9 mouse cellular contexts compared by ENCODE assay signal in the genomic region with DNA sequence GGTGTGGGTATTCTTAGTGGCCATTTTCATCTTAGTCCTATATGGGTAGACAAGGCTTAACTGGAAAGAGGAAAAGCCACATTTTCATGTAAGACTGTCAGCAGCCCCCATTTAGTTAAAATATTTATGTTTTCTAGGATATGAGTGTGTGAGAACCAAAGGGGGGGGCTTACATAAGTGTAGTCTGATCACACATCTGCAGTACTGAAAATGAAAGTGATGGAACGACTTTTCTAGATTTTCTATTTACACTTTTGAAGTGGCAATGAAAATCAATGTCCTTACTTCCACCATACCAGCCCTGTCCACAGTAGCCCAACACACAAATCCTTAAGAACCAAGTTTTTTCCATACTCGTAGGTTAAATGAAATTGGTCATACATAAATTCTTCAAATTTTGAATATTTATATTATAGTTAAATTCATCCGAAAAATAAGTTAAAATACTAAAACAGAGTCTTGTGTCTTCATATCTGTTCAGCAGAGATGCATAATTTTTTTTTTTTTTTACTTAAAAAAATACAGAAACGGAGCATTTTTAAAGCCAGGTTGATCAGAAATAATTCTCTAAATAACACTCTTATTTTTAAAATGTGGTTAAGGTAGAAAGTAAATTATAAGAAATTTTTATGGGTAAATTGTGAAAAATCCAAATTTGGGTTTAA. TPM values are rescaled to one million over a fixed set of nuclear protein-coding genes. Genes with fewer than 3 reads are reported as not detected.
DNase-seq lines count a peak whose midpoint lies in the region; ATAC-seq lines count a peak whose summit lies in the region.
"Had no signal": no experiment of that assay in that cellular context is flagged by ENCODE, and none has a peak within 500 bp of the region (broad histone marks: within the 10 kb centered on the region; RNA-seq: fewer than 3 reads in every experiment).

No protein-coding gene starts in this region.

- peak overlapping the region; percentile 72 for H3K4me3 ChIP-seq in hindbrain, embryonic 10.5 days
- H3K4me3 ChIP-seq in hindbrain, embryonic 16.5 days (ENCODE audit: low read length), result no peak overlapping the region
- H3K4me3 ChIP-seq in liver, embryonic 15.5 days (replicated peaks), result peak overlapping the region; percentile 24

- no peak for ATAC-seq in hindbrain, embryonic 16.5 days
- no peak for ATAC-seq in liver, embryonic 15.5 days (ENCODE audit: insufficient read depth)

- H3K4me1 ChIP-seq in hindbrain, embryonic 10.5 days (replicated peaks), result peaks cover 81% of the 10 kb centered on the region
- peaks cover 25% of the 10 kb centered on the region for H3K4me1 ChIP-seq in hindbrain, embryonic 16.5 days (ENCODE audit: control insufficient read depth, insufficient read depth, low read depth, low read length)
- peaks cover 48% of the 10 kb centered on the region for H3K4me1 ChIP-seq in liver, embryonic 15.5 days (replicated peaks)

- no peak overlapping the region for H3K9ac ChIP-seq in hindbrain, embryonic 16.5 days (ENCODE audit: low read depth, low read length)
- H3K9ac ChIP-seq in liver, embryonic 15.5 days, result no peak overlapping the region

- intact Hi-C loops in left cerebral cortex, postnatal 14 days (cut with DNase I), result no loop called here

- H3K27me3 ChIP-seq in hindbrain, embryonic 10.5 days (ENCODE audit: insufficient read depth, poor library complexity, severe bottlenecking), result no peaks in the 10 kb centered on the region
- H3K27me3 ChIP-seq in hindbrain, embryonic 16.5 days (replicated peaks; ENCODE audit: control insufficient read depth, insufficient read depth, low read length), result no peaks in the 10 kb centered on the region
- H3K27me3 ChIP-seq in liver, embryonic 15.5 days, result no peaks in the 10 kb centered on the region

- no peak overlapping the region for H3K27ac ChIP-seq in hindbrain, embryonic 10.5 days
- H3K27ac ChIP-seq in hindbrain, embryonic 16.5 days (ENCODE audit: low read depth, low read length), result no peak overlapping the region
- peak overlapping the region; percentile 4; the same call in 1 of the 2 replicates for H3K27ac ChIP-seq in liver, embryonic 15.5 days (replicated peaks)

- no peaks in the 10 kb centered on the region for H3K9me3 ChIP-seq in hindbrain, embryonic 10.5 days
- H3K9me3 ChIP-seq in hindbrain, embryonic 16.5 days (ENCODE audit: control insufficient read depth, low read length), result no peaks in the 10 kb centered on the region
- no peaks in the 10 kb centered on the region for H3K9me3 ChIP-seq in liver, embryonic 15.5 days (replicated peaks)

- DNase-seq in hindbrain, embryonic 10.5 days (ENCODE audit: low spot score), result no peak
- DNase-seq in 416B (ENCODE audit: low read depth), result peak; percentile 58
- DNase-seq in NIH3T3 (ENCODE audit: low read depth), result peak; percentile 58
- DNase-seq in left cerebral cortex, postnatal 14 days (ENCODE audit: low spot score in 2 of 2), result no peak
- DNase-seq in left cerebral cortex, adult 18-20 months (ENCODE audit: low spot score in 2 of 2), result no peak
- DNase-seq in left cerebral cortex, adult 9 months (ENCODE audit: low spot score in 2 of 2), result no peak
- DNase-seq: kidney, adult 18-20 months had no signal

- H3K36me3 ChIP-seq in hindbrain, embryonic 10.5 days, result peaks cover 21% of the 10 kb centered on the region
- H3K36me3 ChIP-seq in hindbrain, embryonic 16.5 days (ENCODE audit: control insufficient read depth, insufficient read depth, low read length), result no peaks in the 10 kb centered on the region
- peaks cover 20% of the 10 kb centered on the region for H3K36me3 ChIP-seq in liver, embryonic 15.5 days (replicated peaks)

- 71% methylated on average over 4 of the region's 4 CpGs for WGBS in hindbrain, embryonic 10.5 days
- 69% methylated on average over 4 of the region's 4 CpGs for WGBS in hindbrain, embryonic 16.5 days
- WGBS in liver, embryonic 15.5 days (ENCODE audit: insufficient replicate concordance), result 50% methylated on average over 4 of the region's 4 CpGs

- no peak overlapping the region for H3K4me2 ChIP-seq in hindbrain, embryonic 16.5 days (ENCODE audit: low read length)
- H3K4me2 ChIP-seq in liver, embryonic 15.5 days, result peak overlapping the region; percentile 45

RNA-seq across cellular contexts. Expression of a gene that starts 5.6 kb away (rescaled TPM):
- 17.2 and 17.7 TPM in 2 replicates for polyA plus RNA-seq in hindbrain, embryonic 10.5 days (2016; fragmentation: Nextera tagmentation; extraction: Ambion mirVana)
- 12.6 and 15.1 TPM in 2 replicates for polyA plus RNA-seq in hindbrain, embryonic 16.5 days (2015; fragmentation: Nextera tagmentation; extraction: Ambion mirVana)
- 13.3 and 14.1 TPM in 2 replicates for polyA plus RNA-seq in liver, embryonic 15.5 days (2015; fragmentation: Nextera tagmentation; extraction: Ambion mirVana)
- total RNA-seq in left cerebral cortex, postnatal 14 days (2021), result 10 to 100 TPM; 45.1 to 49.4 TPM
- total RNA-seq in left cerebral cortex, adult 18-20 months (2021), result 10 to 100 TPM; 38.2 to 40.5 TPM

RNA-seq across cellular contexts. Expression of a gene that starts 27.4 kb away (rescaled TPM):
- polyA plus RNA-seq in hindbrain, embryonic 10.5 days (2016; fragmentation: Nextera tagmentation; extraction: Ambion mirVana), result 24.7 and 29.9 TPM in 2 replicates
- 36.1 and 41.3 TPM in 2 replicates for polyA plus RNA-seq in hindbrain, embryonic 16.5 days (2015; fragmentation: Nextera tagmentation; extraction: Ambion mirVana)
- polyA plus RNA-seq in liver, embryonic 15.5 days (2015; fragmentation: Nextera tagmentation; extraction: Ambion mirVana), result 5.6 and 5.7 TPM in 2 replicates
- 10 to 100 TPM; 27.5 to 28.0 TPM for total RNA-seq in left cerebral cortex, postnatal 14 days (2021)
- total RNA-seq in left cerebral cortex, adult 18-20 months (2021), result 10 to 100 TPM; 28.8 to 32.1 TPM

RNA-seq across cellular contexts. Expression of a gene that starts 55.7 kb away (rescaled TPM):
- 2.7 and 2.9 TPM in 2 replicates for polyA plus RNA-seq in hindbrain, embryonic 10.5 days (2016; fragmentation: Nextera tagmentation; extraction: Ambion mirVana)
- polyA plus RNA-seq in hindbrain, embryonic 16.5 days (2015; fragmentation: Nextera tagmentation; extraction: Ambion mirVana), result 4.4 and 5.7 TPM in 2 replicates
- polyA plus RNA-seq in liver, embryonic 15.5 days (2015; fragmentation: Nextera tagmentation; extraction: Ambion mirVana), result 2.8 TPM in 2 replicates
- 1 to 10 TPM; 5.1 to 7.2 TPM for total RNA-seq in left cerebral cortex, postnatal 14 days (2021)
- 1 to 10 TPM; 4.6 to 4.8 TPM for total RNA-seq in left cerebral cortex, adult 18-20 months (2021)

Comparison
In these comparisons a context has a peak if more than half of its experiments do, and no peak if none do; other contexts are left out.
1. DNase-seq: peak in 416B (single experiment) and NIH3T3 (single experiment); none in hindbrain, embryonic 10.5 days (single experiment), left cerebral cortex, postnatal 14 days (0 of 2), left cerebral cortex, adult 18-20 months (0 of 2) and left cerebral cortex, adult 9 months (0 of 2).